Mouse (Mus musculus) midbrain, embryonic 15.5 days (tissue): ENCODE results near the gene Gm20388. TPM values are rescaled to one million over a fixed set of nuclear protein-coding genes. Genes with fewer than 3 reads are reported as not detected.

ENCODE experiments used
- ATAC-seq: fragments of 200-750 bp; cut with Nextera tagmentation; replicated peaks from 2 replicates; pipeline ENCODE4 v1.8.0; 2017; ENCODE audit warnings: moderate TSS enrichment
- H3K27ac ChIP-seq: fragments of 300-500 bp; sonication (generic); 2 replicates; pipeline ENCODE4 v1.5.1; 2015; ENCODE audit warnings: mild to moderate bottlenecking, inconsistent platforms
- H3K27me3 ChIP-seq: fragments of 300-500 bp; sonication (generic); replicated peaks from 2 replicates; pipeline ENCODE4 v1.6.1; 2015; ENCODE audit warnings: inconsistent platforms
- H3K36me3 ChIP-seq: fragments of 300-500 bp; sonication (generic); replicated peaks from 2 replicates; pipeline ENCODE4 v1.6.1; 2015; ENCODE audit warnings: inconsistent platforms
- H3K4me1 ChIP-seq: fragments of 300-500 bp; sonication (generic); 2 replicates; pipeline ENCODE4 v1.6.1; 2015; ENCODE audit warnings: inconsistent platforms
- H3K4me2 ChIP-seq: fragments of 300-500 bp; sonication (generic); 2 replicates; pipeline ENCODE4 v1.6.1; 2015; ENCODE audit warnings: inconsistent platforms, mild to moderate bottlenecking, moderate library complexity
- H3K4me3 ChIP-seq: fragments of 300-500 bp; sonication (generic); 2 replicates; pipeline ENCODE4 v1.5.1; 2015; ENCODE audit warnings: mild to moderate bottlenecking, inconsistent platforms
- H3K9ac ChIP-seq: fragments of 300-500 bp; sonication (generic); 2 replicates; pipeline ENCODE4 v1.6.1; 2015; ENCODE audit warnings: mild to moderate bottlenecking, inconsistent platforms
- H3K9me3 ChIP-seq: fragments of 300-500 bp; sonication (generic); 2 replicates; pipeline ENCODE4 v1.6.1; 2016; ENCODE audit warnings: inconsistent platforms
- WGBS: fragments of 180-500 bp; shearing (Covaris S2); methylation state at CpG from one replicate; pipeline ENCODE4 v1.1.7; 2015; ENCODE audit warnings: mixed read lengths; 5-methylcytosine and 5-hydroxymethylcytosine counted together
- polyA plus RNA-seq: library from polyadenylated mRNA; unstranded; fragments of >200 nt; fragmentation: Nextera tagmentation; extraction: Ambion mirVana; gene quantifications from 2 replicates; pipeline ENCODE4 v1.2.1, GENCODE M21; 2015

Gm20388 gene
- polyA plus RNA-seq, 1 experiment from 2014 or later: 5.6 TPM

- Histone ChIP-seq H3K4me1 (peaks cover 39% of the 10 kb centered on the region), H3K9me3 (no peaks in the 10 kb centered on the region), H3K9ac (no peak overlapping the region), H3K4me3 (no peak overlapping the region), H3K27me3 (no peaks in the 10 kb centered on the region), H3K27ac (no peak overlapping the region), H3K4me2 (no peak overlapping the region), H3K36me3 (no peaks in the 10 kb centered on the region)
- ATAC-seq: no peak
- 82% methylated on average over 1 of the region's 1 CpGs for WGBS
These were observed 7.5 kb downstream of the Gm20388 start for GRCm38 (mm10) chr8:119918155-119918567.

- ATAC-seq: no peak
- no peaks in the 10 kb centered on the region for H3K27me3 ChIP-seq
- no peak overlapping the region for H3K4me3 ChIP-seq
- WGBS: 83% methylated on average over 5 of the region's 5 CpGs
- no peaks in the 10 kb centered on the region for H3K9me3 ChIP-seq
- no peaks in the 10 kb centered on the region for H3K36me3 ChIP-seq
- no peak overlapping the region for H3K4me2 ChIP-seq
- no peak overlapping the region for H3K9ac ChIP-seq
- no peak overlapping the region for H3K27ac ChIP-seq
- peaks cover 8% of the 10 kb centered on the region for H3K4me1 ChIP-seq
These were observed 12.6 kb downstream of the Gm20388 start for GRCm38 (mm10) chr8:119923259-119923658.

- Histone ChIP-seq H3K27ac (no peak overlapping the region), H3K9ac (no peak overlapping the region), H3K27me3 (no peaks in the 10 kb centered on the region), H3K4me2 (no peak overlapping the region), H3K9me3 (no peaks in the 10 kb centered on the region), H3K4me3 (no peak overlapping the region), H3K36me3 (no peaks in the 10 kb centered on the region), H3K4me1 (peaks cover 8% of the 10 kb centered on the region)
- ATAC-seq: no peak
- 86% methylated on average over 4 of the region's 4 CpGs for WGBS
These were observed 14.8 kb downstream of the Gm20388 start for GRCm38 (mm10) chr8:119925428-119925827.

GRCm38 (mm10) chr8:119926474-119926873 is 15.8 kb downstream of the Gm20388 start:
- no peak overlapping the region for H3K4me3 ChIP-seq
- no peak for ATAC-seq
- 81% methylated on average over 2 of the region's 2 CpGs for WGBS
- H3K9me3 ChIP-seq: no peaks in the 10 kb centered on the region
- H3K9ac ChIP-seq: no peak overlapping the region
- H3K27ac ChIP-seq: no peak overlapping the region
- H3K4me1 ChIP-seq: peaks cover 8% of the 10 kb centered on the region
- no peaks in the 10 kb centered on the region for H3K36me3 ChIP-seq
- no peak overlapping the region for H3K4me2 ChIP-seq
- no peaks in the 10 kb centered on the region for H3K27me3 ChIP-seq

GRCm38 (mm10) chr8:119927422-119928092 is 16.9 kb downstream of the Gm20388 start:
- Histone ChIP-seq H3K9ac (no peak overlapping the region), H3K4me3 (no peak overlapping the region), H3K9me3 (no peaks in the 10 kb centered on the region), H3K4me2 (no peak overlapping the region), H3K4me1 (peaks cover 2% of the 10 kb centered on the region; the same call in 1 of the 2 replicates), H3K36me3 (0 out of 2 replicates have a peak, but pooled peaks cover 3% of the 10 kb centered on the region), H3K27me3 (no peaks in the 10 kb centered on the region), H3K27ac (no peak overlapping the region)
- ATAC-seq: no peak
- 46% methylated on average over 6 of the region's 6 CpGs for WGBS

GRCm38 (mm10) chr8:119931317-119931716 is 20.7 kb downstream of the Gm20388 start:
- Histone ChIP-seq H3K4me1 (peaks cover 2% of the 10 kb centered on the region; the same call in 1 of the 2 replicates), H3K36me3 (0 out of 2 replicates have a peak, but pooled peaks cover 3% of the 10 kb centered on the region), H3K9ac (no peak overlapping the region), H3K27me3 (no peaks in the 10 kb centered on the region), H3K4me2 (no peak overlapping the region), H3K9me3 (no peaks in the 10 kb centered on the region), H3K27ac (no peak overlapping the region), H3K4me3 (no peak overlapping the region)
- ATAC-seq: no peak
- WGBS: 90% methylated on average over 4 of the region's 4 CpGs

- no peak overlapping the region for H3K27ac ChIP-seq
- H3K36me3 ChIP-seq: peaks cover 3% of the 10 kb centered on the region; the same call in 1 of the 2 replicates
- H3K4me3 ChIP-seq: no peak overlapping the region
- H3K9me3 ChIP-seq: no peaks in the 10 kb centered on the region
- no peak for ATAC-seq
- 94% methylated on average over 4 of the region's 4 CpGs for WGBS
- H3K27me3 ChIP-seq: no peaks in the 10 kb centered on the region
- H3K4me2 ChIP-seq: no peak overlapping the region
- H3K4me1 ChIP-seq: no peaks in the 10 kb centered on the region
- no peak overlapping the region for H3K9ac ChIP-seq
These were observed 23.0 kb downstream of the Gm20388 start for GRCm38 (mm10) chr8:119933681-119934080.

GRCm38 (mm10) chr8:119935541-119935940 is 24.9 kb downstream of the Gm20388 start:
- no peaks in the 10 kb centered on the region for H3K27me3 ChIP-seq
- 78% methylated on average over 6 of the region's 6 CpGs for WGBS
- no peaks in the 10 kb centered on the region for H3K9me3 ChIP-seq
- H3K9ac ChIP-seq: no peak overlapping the region
- H3K27ac ChIP-seq: no peak overlapping the region
- ATAC-seq: no peak
- H3K4me2 ChIP-seq: no peak overlapping the region
- H3K4me1 ChIP-seq: no peaks in the 10 kb centered on the region
- peaks cover 3% of the 10 kb centered on the region; the same call in 1 of the 2 replicates for H3K36me3 ChIP-seq
- no peak overlapping the region for H3K4me3 ChIP-seq

GRCm38 (mm10) chr8:119938481-119938880 is 27.8 kb downstream of the Gm20388 start:
- H3K27ac ChIP-seq: no peak overlapping the region
- ATAC-seq: no peak
- H3K4me3 ChIP-seq: no peak overlapping the region
- H3K4me2 ChIP-seq: no peak overlapping the region
- H3K9me3 ChIP-seq: no peaks in the 10 kb centered on the region
- peaks cover 15% of the 10 kb centered on the region for H3K36me3 ChIP-seq
- H3K9ac ChIP-seq: no peak overlapping the region
- H3K27me3 ChIP-seq: no peaks in the 10 kb centered on the region
- H3K4me1 ChIP-seq: no peaks in the 10 kb centered on the region
- 84% methylated on average over 7 of the region's 7 CpGs for WGBS

GRCm38 (mm10) chr8:119939336-119939735 is 28.7 kb downstream of the Gm20388 start:
- H3K4me1 ChIP-seq: no peaks in the 10 kb centered on the region
- no peak for ATAC-seq
- 83% methylated on average over 2 of the region's 2 CpGs for WGBS

GRCm38 (mm10) chr8:119941471-119941870 is 30.8 kb downstream of the Gm20388 start:
- H3K27ac ChIP-seq: no peak overlapping the region
- peaks cover 19% of the 10 kb centered on the region for H3K36me3 ChIP-seq
- no peak overlapping the region for H3K9ac ChIP-seq
- WGBS: 94% methylated on average over 18 of the region's 18 CpGs
- no peak for ATAC-seq
- H3K27me3 ChIP-seq: no peaks in the 10 kb centered on the region
- no peak overlapping the region for H3K4me2 ChIP-seq
- H3K4me3 ChIP-seq: no peak overlapping the region
- H3K9me3 ChIP-seq: no peaks in the 10 kb centered on the region
- no peaks in the 10 kb centered on the region for H3K4me1 ChIP-seq

More at GRCm38 (mm10) chr8:119939336-119939735, 28.7 kb downstream of the Gm20388 start:
- no peak overlapping the region for H3K9ac ChIP-seq
- no peak overlapping the region for H3K27ac ChIP-seq
- H3K36me3 ChIP-seq: peaks cover 15% of the 10 kb centered on the region
- no peaks in the 10 kb centered on the region for H3K9me3 ChIP-seq
- H3K4me3 ChIP-seq: no peak overlapping the region
- no peak overlapping the region for H3K4me2 ChIP-seq
- H3K27me3 ChIP-seq: no peaks in the 10 kb centered on the region

GRCm38 (mm10) chr8:119943616-119944015 is 33.0 kb downstream of the Gm20388 start:
- WGBS: 95% methylated on average over 10 of the region's 10 CpGs
- Histone ChIP-seq H3K4me3 (no peak overlapping the region), H3K4me2 (no peak overlapping the region), H3K4me1 (peaks cover 5% of the 10 kb centered on the region), H3K27ac (no peak overlapping the region), H3K9ac (no peak overlapping the region), H3K9me3 (no peaks in the 10 kb centered on the region), H3K27me3 (no peaks in the 10 kb centered on the region), H3K36me3 (peaks cover 19% of the 10 kb centered on the region)
- ATAC-seq: no peak
